Mouse (Mus musculus): ENCODE measurements around the gene Gucy2g. TPM values are rescaled to one million over a fixed set of nuclear protein-coding genes. Genes with fewer than 3 reads are reported as not detected.
A peak's percentile ranks its signal among the peaks of the same experiment; 100 is the strongest.

Gene Gucy2g
- polyA plus RNA-seq, 1 experiment from 2014 or later, result not detected

DNA sequence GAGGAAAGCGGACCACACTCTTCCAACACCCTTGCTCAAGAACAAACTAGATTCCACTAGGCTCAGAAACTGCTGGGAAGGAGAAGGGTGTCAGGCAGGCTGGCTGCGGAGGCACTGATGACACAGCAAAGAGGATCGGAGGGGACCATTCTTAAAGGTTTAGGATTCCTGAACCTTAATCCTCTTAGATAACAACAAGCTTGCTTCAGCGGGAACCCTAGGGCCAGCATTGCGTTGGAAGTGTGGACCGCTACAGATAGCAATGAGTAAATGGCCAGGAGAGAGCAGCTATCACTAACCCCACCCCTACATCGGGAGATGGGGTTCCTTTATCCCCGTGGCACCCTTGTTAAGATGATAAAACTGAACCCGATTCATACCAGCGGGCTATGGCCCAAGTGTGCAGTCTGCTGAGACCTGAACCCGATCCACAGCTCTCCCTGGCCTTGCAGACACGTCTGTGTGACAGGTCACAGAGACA is 22.3 kb downstream of the Gucy2g start:
- peak overlapping the region; percentile 56 for H3K4me3 ChIP-seq
- peaks cover 12% of the 10 kb centered on the region; the same call in 1 of the 2 replicates for H3K27me3 ChIP-seq (replicated peaks)
- no peak; the same call in 1 of the 2 replicates for ATAC-seq (ENCODE audit: extremely low read depth, insufficient number of reproducible peaks, low FRiP score, low TSS enrichment)
- 9% methylated on average over 12 of the region's 12 CpGs for WGBS
- H3K4me1 ChIP-seq, result peaks cover 21% of the 10 kb centered on the region
- no peak overlapping the region for H3K27ac ChIP-seq (replicated peaks)
- peak overlapping the region; percentile 78 for H3K4me2 ChIP-seq
- no peaks in the 10 kb centered on the region for H3K36me3 ChIP-seq
- H3K9ac ChIP-seq, result peak overlapping the region; percentile 75
- H3K9me3 ChIP-seq, result no peaks in the 10 kb centered on the region

DNA sequence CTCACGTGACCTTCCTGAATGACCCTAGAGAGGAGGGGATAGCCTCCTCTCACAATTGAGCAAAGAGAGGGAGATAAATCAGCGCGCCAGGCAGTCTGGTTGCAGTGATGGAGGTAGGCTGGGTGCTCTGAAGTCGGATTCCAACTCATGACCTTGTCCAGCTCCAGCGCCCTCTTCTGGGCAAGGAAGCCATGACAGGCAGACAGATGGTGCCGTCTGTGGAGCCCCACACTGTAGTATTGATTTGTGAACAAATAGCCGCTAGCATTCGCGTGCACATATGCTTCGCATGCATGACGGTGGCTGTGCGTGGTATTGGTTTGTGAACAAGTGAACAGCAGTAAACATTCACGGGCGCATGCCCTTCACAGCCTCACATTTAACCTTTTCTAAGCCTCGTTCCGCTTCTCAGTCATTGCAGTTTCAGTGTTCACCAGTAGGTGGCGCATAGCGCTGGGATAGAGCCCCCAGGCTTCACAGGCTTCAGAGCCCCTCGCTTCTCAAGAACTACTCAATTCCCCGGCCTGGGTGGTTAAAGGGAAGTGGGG is 22.8 kb downstream of the Gucy2g start:
- peak; percentile 31; the same call in 1 of the 2 replicates for ATAC-seq (ENCODE audit: extremely low read depth, insufficient number of reproducible peaks, low FRiP score, low TSS enrichment)
- no peak overlapping the region for H3K27ac ChIP-seq (replicated peaks)
- peaks cover 21% of the 10 kb centered on the region for H3K4me1 ChIP-seq
- 0 out of 2 replicates have a peak, but pooled peaks cover 7% of the 10 kb centered on the region for H3K27me3 ChIP-seq (replicated peaks)
- H3K36me3 ChIP-seq, result no peaks in the 10 kb centered on the region
- no peaks in the 10 kb centered on the region for H3K9me3 ChIP-seq
- WGBS, result 3% methylated on average over 20 of the region's 20 CpGs
- peak overlapping the region; percentile 78 for H3K4me2 ChIP-seq
- peak overlapping the region; percentile 75 for H3K9ac ChIP-seq
- peak overlapping the region; percentile 56 for H3K4me3 ChIP-seq

DNA sequence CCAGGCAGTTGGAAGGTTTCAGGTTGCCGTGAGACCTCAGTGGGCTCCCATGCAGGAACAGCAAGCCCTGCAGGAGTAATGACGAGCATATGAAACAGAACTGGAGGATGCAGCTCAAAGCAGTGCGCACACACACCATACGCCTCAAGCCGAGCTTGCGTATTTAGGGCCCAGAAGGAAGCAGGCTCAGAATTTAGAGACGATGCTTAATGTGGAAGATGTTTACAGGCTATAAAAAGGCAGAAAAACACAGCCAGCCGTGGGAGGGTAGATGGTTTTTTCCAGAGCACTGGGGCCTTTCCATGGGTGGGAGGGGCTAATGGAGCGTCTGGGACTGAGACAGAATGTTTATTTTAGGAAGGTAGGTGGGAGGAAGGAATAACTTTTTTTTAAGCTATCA is 23.7 kb downstream of the Gucy2g start:
- H3K9me3 ChIP-seq, result no peaks in the 10 kb centered on the region
- 61% methylated on average over 9 of the region's 9 CpGs for WGBS
- ATAC-seq (ENCODE audit: extremely low read depth, insufficient number of reproducible peaks, low FRiP score, low TSS enrichment), result no peak
- 0 out of 2 replicates have a peak, but pooled peaks cover 5% of the 10 kb centered on the region for H3K27me3 ChIP-seq (replicated peaks)
- H3K9ac ChIP-seq, result no peak overlapping the region
- H3K36me3 ChIP-seq, result no peaks in the 10 kb centered on the region
- H3K4me1 ChIP-seq, result peaks cover 17% of the 10 kb centered on the region
- no peak overlapping the region for H3K4me3 ChIP-seq
- no peak overlapping the region for H3K27ac ChIP-seq (replicated peaks)
- H3K4me2 ChIP-seq, result no peak overlapping the region

DNA sequence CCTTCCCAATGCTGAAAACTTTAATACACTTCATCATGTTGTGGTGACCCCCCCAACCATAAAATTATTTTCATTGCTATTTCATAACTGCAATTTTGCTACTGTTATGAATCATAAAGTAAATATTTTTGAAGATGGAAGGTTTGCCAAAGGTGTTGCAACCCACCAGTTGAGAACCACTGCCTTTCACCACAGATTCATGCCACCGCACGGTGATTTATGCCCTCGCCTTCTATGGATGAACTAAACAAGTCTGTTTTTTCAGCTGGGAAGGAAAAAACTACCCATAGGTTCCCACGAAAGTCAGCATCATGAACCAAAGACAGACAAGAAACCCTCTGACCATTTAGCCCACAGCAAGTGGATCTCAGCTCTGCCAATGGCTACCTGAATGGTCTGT is 24.2 kb downstream of the Gucy2g start:
- Histone ChIP-seq H3K36me3 (no peaks in the 10 kb centered on the region), H3K27me3 (replicated peaks) (no peaks in the 10 kb centered on the region), H3K4me3 (no peak overlapping the region), H3K9ac (no peak overlapping the region), H3K4me2 (no peak overlapping the region), H3K4me1 (peaks cover 17% of the 10 kb centered on the region), H3K9me3 (no peaks in the 10 kb centered on the region), H3K27ac (replicated peaks) (no peak overlapping the region)
- ATAC-seq (ENCODE audit: extremely low read depth, insufficient number of reproducible peaks, low FRiP score, low TSS enrichment), result no peak
- WGBS, result 79% methylated on average over 4 of the region's 4 CpGs

DNA sequence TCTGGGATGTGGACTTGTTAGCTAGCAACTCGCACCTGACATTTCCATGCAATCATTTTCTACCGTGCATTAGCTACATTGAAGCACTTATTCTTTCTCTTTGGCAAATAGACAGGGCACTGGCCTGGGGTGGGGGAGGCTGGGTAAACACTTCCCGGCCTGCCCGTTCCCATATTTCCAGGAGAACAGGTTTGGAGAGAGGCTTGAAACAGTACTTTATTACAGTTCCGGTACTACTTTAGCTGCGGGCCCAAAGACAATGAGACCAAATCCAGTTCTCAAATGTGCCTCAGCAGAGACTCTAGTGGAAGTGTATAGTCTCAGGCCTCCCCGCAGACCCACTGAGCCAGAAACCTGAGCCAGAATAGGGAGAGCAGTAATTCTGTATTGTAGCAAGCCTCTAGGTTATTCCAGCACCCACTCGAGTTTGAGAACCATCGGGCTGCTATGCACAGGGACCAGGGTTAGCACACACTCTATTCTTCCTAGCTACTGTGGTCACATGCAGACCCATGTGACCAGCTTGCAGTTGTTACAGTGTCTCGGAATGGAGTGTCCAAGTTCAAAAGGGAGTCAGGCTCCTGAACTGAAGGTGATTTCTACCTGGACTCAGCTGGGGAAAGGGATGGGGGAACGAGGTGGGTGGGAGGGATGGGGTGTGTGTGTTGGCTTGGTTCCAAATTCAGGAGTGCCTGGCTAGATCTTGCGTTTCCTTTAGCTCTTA is 27.3 kb downstream of the Gucy2g start:
- Histone ChIP-seq H3K9me3 (no peaks in the 10 kb centered on the region), H3K4me1 (peaks cover 11% of the 10 kb centered on the region), H3K4me3 (no peak overlapping the region), H3K9ac (no peak overlapping the region), H3K4me2 (no peak overlapping the region), H3K36me3 (no peaks in the 10 kb centered on the region), H3K27ac (replicated peaks) (no peak overlapping the region), H3K27me3 (replicated peaks) (peaks cover 3% of the 10 kb centered on the region; the same call in 1 of the 2 replicates)
- no peak for ATAC-seq (ENCODE audit: extremely low read depth, insufficient number of reproducible peaks, low FRiP score, low TSS enrichment)
- WGBS, result 72% methylated on average over 12 of the region's 12 CpGs

DNA sequence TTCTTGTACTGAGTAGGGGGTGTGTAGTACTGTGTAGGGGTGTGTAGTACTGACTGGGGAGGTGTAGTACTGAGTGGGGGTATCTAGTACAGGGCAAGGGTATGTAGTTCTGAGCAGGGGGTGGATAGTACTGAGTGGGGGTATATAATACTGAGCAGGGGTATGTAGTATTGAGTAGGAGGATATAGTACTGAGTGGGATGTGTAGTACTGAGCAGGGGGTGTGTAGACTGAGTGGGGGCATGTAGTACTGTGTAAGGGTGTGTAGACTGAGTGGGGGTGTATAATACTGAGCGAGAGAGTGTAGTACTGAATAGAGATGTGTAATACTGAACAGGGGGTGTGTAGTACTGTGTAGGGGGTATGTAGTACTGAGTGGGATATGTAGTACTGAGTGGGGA is 29.3 kb downstream of the Gucy2g start:
- no peak for ATAC-seq (ENCODE audit: extremely low read depth, insufficient number of reproducible peaks, low FRiP score, low TSS enrichment)
- Histone ChIP-seq H3K27ac (replicated peaks) (no peak overlapping the region), H3K4me2 (no peak overlapping the region), H3K4me3 (no peak overlapping the region), H3K9me3 (no peaks in the 10 kb centered on the region), H3K4me1 (no peaks in the 10 kb centered on the region), H3K9ac (no peak overlapping the region), H3K36me3 (no peaks in the 10 kb centered on the region), H3K27me3 (replicated peaks) (peaks cover 11% of the 10 kb centered on the region)
- WGBS, result 70% methylated on average over 1 of the region's 1 CpGs

DNA sequence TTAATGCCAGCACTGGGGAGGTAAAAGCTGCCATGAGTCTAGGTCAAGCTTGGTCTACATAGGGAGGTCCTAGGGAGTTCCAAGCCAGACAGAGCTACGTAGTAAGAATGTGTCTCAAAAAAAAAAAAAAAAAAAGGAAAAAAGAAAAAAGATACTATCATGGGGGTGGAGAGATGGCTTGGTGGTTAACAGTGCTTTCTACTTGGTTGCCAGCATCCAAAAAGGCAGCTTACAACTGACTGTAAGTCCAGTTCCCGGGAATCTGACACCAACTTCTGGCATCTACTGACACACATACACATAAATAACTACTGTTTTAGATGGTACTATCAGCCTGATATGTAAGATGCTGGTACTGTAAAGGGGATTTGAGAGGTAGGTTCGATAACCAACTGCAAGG is 32.0 kb downstream of the Gucy2g start:
- Histone ChIP-seq H3K4me3 (no peak overlapping the region), H3K9ac (no peak overlapping the region), H3K27ac (replicated peaks) (no peak overlapping the region), H3K36me3 (no peaks in the 10 kb centered on the region), H3K4me2 (no peak overlapping the region), H3K27me3 (replicated peaks) (peaks cover 17% of the 10 kb centered on the region), H3K9me3 (no peaks in the 10 kb centered on the region), H3K4me1 (no peaks in the 10 kb centered on the region)
- ATAC-seq (ENCODE audit: extremely low read depth, insufficient number of reproducible peaks, low FRiP score, low TSS enrichment), result no peak
- WGBS, result 74% methylated on average over 3 of the region's 3 CpGs

DNA sequence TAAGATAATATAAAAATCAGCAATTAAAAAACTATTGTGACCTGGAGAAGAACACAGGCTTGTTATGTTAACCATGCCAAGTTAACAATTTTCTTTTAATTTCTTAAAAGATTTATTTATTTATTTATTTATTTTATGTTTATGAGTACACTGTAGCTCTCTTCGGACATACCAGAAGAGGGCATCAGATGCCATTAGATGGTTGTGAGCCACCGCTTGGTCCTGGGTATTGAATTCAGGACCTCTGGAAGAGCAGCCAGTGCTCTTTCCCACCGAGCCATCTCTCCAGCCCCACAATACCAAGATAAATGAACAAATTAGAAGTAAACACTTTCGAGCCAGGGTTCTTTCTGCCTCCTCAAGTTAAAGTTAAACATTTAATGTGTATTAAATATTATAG is 32.4 kb downstream of the Gucy2g start:
- H3K36me3 ChIP-seq, result no peaks in the 10 kb centered on the region
- no peak for ATAC-seq (ENCODE audit: extremely low read depth, insufficient number of reproducible peaks, low FRiP score, low TSS enrichment)
- no peak overlapping the region for H3K4me3 ChIP-seq
- H3K9ac ChIP-seq, result no peak overlapping the region
- no peaks in the 10 kb centered on the region for H3K4me1 ChIP-seq
- H3K27ac ChIP-seq (replicated peaks), result no peak overlapping the region
- H3K4me2 ChIP-seq, result no peak overlapping the region
- H3K27me3 ChIP-seq (replicated peaks), result peaks cover 17% of the 10 kb centered on the region
- H3K9me3 ChIP-seq, result no peaks in the 10 kb centered on the region
- WGBS, result 69% methylated on average over 4 of the region's 4 CpGs

DNA sequence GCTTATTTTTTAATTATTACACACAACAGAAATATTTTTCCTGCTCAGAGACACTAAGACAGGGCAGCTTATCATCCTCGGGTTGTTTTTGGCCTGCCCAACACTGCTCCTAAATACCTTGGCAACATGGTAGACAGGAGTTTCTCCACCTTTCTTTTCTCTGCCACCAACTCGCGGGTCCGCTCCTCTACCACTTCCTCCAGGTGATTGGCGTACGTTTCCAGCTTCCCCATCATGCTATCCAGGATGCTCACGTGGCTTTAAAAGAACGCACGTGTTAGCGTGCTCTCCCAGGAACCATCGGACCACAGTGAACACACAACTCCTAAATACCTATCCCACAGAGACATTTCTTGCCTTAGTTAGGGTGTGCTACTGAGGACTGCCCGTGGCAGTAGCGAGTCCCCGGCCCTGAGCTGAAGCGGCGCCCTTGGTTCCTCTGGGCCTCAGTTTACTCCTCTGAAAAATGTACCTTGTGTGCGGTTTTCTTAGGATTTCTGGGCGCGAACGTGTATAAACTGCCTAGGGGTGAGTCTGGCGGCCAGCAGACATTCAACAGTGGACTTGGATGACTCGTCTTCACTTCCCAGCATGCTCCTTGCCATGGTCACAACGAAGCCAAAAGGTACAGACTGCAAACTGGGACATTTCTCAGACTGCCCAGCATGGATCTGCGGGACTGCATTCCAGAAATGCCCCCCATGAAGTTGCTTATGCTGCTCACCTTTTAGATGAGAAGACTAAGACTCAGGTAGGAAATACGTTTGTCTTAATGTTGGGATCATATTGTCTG is 33.1 kb downstream of the Gucy2g start:
- H3K9ac ChIP-seq, result no peak overlapping the region
- no peak overlapping the region for H3K4me3 ChIP-seq
- peaks cover 17% of the 10 kb centered on the region for H3K27me3 ChIP-seq (replicated peaks)
- no peak overlapping the region for H3K27ac ChIP-seq (replicated peaks)
- no peak overlapping the region for H3K4me2 ChIP-seq
- WGBS, result 55% methylated on average over 25 of the region's 25 CpGs
- no peak for ATAC-seq (ENCODE audit: extremely low read depth, insufficient number of reproducible peaks, low FRiP score, low TSS enrichment)
- H3K9me3 ChIP-seq, result no peaks in the 10 kb centered on the region
- H3K36me3 ChIP-seq, result no peaks in the 10 kb centered on the region
- no peaks in the 10 kb centered on the region for H3K4me1 ChIP-seq

DNA sequence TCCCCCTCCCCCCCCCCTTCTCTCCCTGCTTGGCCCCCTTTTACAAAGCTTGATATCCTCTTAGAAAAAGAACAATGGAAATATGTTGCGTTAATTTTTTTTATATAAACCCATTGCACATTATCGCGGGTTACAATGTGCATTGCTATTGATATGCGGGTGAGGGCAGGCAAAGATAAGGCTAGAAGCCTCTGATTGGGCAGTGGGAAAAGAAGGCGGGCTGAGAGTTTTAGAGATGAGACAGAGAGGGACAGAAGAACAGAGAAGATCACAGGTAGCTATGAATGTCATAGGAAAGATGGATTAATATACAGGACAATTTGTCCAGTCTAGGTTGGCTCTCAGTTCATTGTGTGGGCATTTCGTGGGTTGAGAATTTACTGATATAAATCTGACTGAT is 33.8 kb downstream of the Gucy2g start:
- Histone ChIP-seq H3K27me3 (replicated peaks) (peaks cover 17% of the 10 kb centered on the region), H3K9me3 (no peaks in the 10 kb centered on the region), H3K4me3 (no peak overlapping the region), H3K4me1 (no peaks in the 10 kb centered on the region), H3K9ac (no peak overlapping the region), H3K4me2 (no peak overlapping the region), H3K27ac (replicated peaks) (no peak overlapping the region), H3K36me3 (no peaks in the 10 kb centered on the region)
- no peak for ATAC-seq (ENCODE audit: extremely low read depth, insufficient number of reproducible peaks, low FRiP score, low TSS enrichment)
- 49% methylated on average over 6 of the region's 6 CpGs for WGBS

DNA sequence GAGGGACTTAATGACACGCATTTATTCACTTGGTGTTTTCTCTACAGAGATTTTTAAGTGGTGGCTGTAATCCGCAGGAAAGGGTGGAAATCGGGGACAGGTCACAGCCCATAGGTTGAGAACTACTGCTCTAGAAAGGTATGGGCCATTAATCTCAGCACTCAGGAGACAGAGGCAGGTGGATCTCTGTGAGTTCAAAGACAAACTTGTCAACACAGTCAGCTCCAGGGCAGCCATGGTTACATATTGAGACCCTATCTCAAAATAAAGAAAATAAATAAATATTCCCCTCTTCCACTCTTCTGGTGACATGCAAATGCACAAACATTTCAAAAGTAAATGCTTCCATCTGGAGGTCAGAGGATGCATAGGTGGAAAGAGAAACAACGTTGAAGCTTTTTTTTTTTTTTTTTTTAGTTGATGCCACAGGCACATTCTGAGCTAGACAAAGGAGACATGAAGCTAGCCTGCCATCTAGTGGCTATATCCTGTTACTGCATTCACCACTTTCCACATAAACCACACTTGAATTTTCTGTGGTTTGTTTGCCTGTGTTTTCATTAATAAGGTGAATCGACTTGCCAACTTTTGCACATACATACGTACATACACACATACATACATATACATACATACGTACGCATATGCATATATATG is 34.4 kb downstream of the Gucy2g start:
- WGBS, result 36% methylated on average over 8 of the region's 8 CpGs
- ATAC-seq (ENCODE audit: extremely low read depth, insufficient number of reproducible peaks, low FRiP score, low TSS enrichment), result no peak

More for the DNA sequence above, 34.4 kb downstream of the Gucy2g start:
- no peaks in the 10 kb centered on the region for H3K9me3 ChIP-seq
- H3K4me3 ChIP-seq, result no peak overlapping the region
- no peak overlapping the region for H3K9ac ChIP-seq
- no peaks in the 10 kb centered on the region for H3K36me3 ChIP-seq
- H3K4me2 ChIP-seq, result no peak overlapping the region
- H3K4me1 ChIP-seq, result no peaks in the 10 kb centered on the region
- peaks cover 17% of the 10 kb centered on the region for H3K27me3 ChIP-seq (replicated peaks)
- no peak overlapping the region for H3K27ac ChIP-seq (replicated peaks)
